Mouse (Mus musculus) kidney, embryonic 15.5 days (tissue): ENCODE measurements around the gene Ncoa5. TPM values are rescaled to one million over a fixed set of nuclear protein-coding genes. Genes with fewer than 3 reads are reported as not detected.

Experiments used
- ATAC-seq: fragments of 200-750 bp; cut with Nextera tagmentation; replicated peaks from 2 replicates; pipeline ENCODE4 v1.8.0; 2017; ENCODE audit warnings: moderate TSS enrichment; ENCODE audit not compliant: low FRiP score
- H3K27ac ChIP-seq: fragments of 300-500 bp; sonication (generic); 2 replicates; pipeline ENCODE4 v1.5.1; 2015; ENCODE audit warnings: mild to moderate bottlenecking, inconsistent platforms
- H3K27me3 ChIP-seq: fragments of 300-500 bp; sonication (generic); 2 replicates; pipeline ENCODE4 v1.6.1; 2015; ENCODE audit warnings: inconsistent platforms
- H3K36me3 ChIP-seq: fragments of 300-500 bp; sonication (generic); 2 replicates; pipeline ENCODE4 v1.6.1; 2015; ENCODE audit warnings: inconsistent platforms
- H3K4me1 ChIP-seq: fragments of 300-500 bp; sonication (generic); 2 replicates; pipeline ENCODE4 v1.6.1; 2015; ENCODE audit warnings: inconsistent platforms
- H3K4me2 ChIP-seq: fragments of 300-500 bp; sonication (generic); 2 replicates; pipeline ENCODE4 v1.6.1; 2015; ENCODE audit warnings: moderate library complexity, mild to moderate bottlenecking, inconsistent platforms
- H3K4me3 ChIP-seq: fragments of 300-500 bp; sonication (generic); replicated peaks from 2 replicates; pipeline ENCODE4 v1.5.1; 2015; ENCODE audit warnings: mild to moderate bottlenecking, inconsistent platforms
- H3K9ac ChIP-seq: fragments of 300-500 bp; sonication (generic); 2 replicates; pipeline ENCODE4 v1.6.1; 2015; ENCODE audit warnings: mild to moderate bottlenecking, inconsistent platforms
- H3K9me3 ChIP-seq: fragments of 300-500 bp; sonication (generic); replicated peaks from 2 replicates; pipeline ENCODE4 v1.6.1; 2016; ENCODE audit warnings: inconsistent platforms
- WGBS: fragments of 180-500 bp; shearing (Covaris S2); methylation state at CpG from one replicate; pipeline ENCODE4 v1.1.7; 2015; ENCODE audit warnings: mixed read lengths; 5-methylcytosine and 5-hydroxymethylcytosine counted together
- polyA plus RNA-seq: library from polyadenylated mRNA; unstranded; fragments of >200 nt; fragmentation: Nextera tagmentation; extraction: Ambion mirVana; gene quantifications from 2 replicates; pipeline ENCODE4 v1.2.1, GENCODE M21; 2015

Gene Ncoa5
- polyA plus RNA-seq, 1 experiment from 2014 or later: 79.6 TPM

- Histone ChIP-seq H3K4me1 (0 out of 2 replicates have a peak, but pooled peaks cover 2% of the 10 kb centered on the region), H3K4me2 (no peak overlapping the region), H3K27ac (no peak overlapping the region), H3K9me3 (no peaks in the 10 kb centered on the region), H3K36me3 (no peaks in the 10 kb centered on the region), H3K4me3 (no peak overlapping the region), H3K9ac (no peak overlapping the region), H3K27me3 (no peaks in the 10 kb centered on the region)
- WGBS: 61% methylated on average over 13 of the region's 13 CpGs
- no peak for ATAC-seq
Measured at GRCm38 (mm10) chr2:164988777-164989176, 45.9 kb downstream of the Ncoa5 start.

- H3K4me1 ChIP-seq: no peaks in the 10 kb centered on the region
- H3K36me3 ChIP-seq: no peaks in the 10 kb centered on the region
- no peaks in the 10 kb centered on the region for H3K27me3 ChIP-seq
- H3K9me3 ChIP-seq: no peaks in the 10 kb centered on the region
- no peak overlapping the region for H3K9ac ChIP-seq
- ATAC-seq: no peak
- H3K4me2 ChIP-seq: no peak overlapping the region
- WGBS: 65% methylated on average over 14 of the region's 14 CpGs
- no peak overlapping the region for H3K4me3 ChIP-seq
- H3K27ac ChIP-seq: no peak overlapping the region
Measured at GRCm38 (mm10) chr2:164986371-164987027, 48.2 kb downstream of the Ncoa5 start.

DNA sequence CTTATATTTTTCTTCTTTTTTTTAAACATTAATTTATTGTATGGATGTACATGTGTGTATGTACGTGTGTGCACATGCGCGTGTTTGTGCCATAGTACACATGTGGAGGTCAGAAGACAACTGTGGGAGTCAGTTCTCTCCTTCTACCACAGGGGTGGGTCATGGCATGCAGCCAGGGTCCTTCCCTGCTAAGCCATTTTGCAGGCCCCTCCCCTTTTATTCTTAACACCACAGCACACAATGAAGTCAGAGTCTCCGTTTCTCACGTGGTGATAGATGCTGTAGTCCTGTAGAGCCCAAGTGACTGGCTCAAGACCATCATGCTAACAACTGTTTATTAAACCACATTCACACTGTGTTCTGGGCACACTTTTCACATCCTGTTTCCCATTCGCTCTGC lies 48.7 kb downstream of the Ncoa5 start:
- WGBS: 82% methylated on average over 6 of the region's 6 CpGs
- no peak overlapping the region for H3K9ac ChIP-seq
- H3K4me2 ChIP-seq: no peak overlapping the region
- no peaks in the 10 kb centered on the region for H3K4me1 ChIP-seq
- H3K9me3 ChIP-seq: no peaks in the 10 kb centered on the region
- H3K27me3 ChIP-seq: no peaks in the 10 kb centered on the region
- H3K4me3 ChIP-seq: no peak overlapping the region
- no peak for ATAC-seq
- no peak overlapping the region for H3K27ac ChIP-seq
- H3K36me3 ChIP-seq: no peaks in the 10 kb centered on the region

DNA sequence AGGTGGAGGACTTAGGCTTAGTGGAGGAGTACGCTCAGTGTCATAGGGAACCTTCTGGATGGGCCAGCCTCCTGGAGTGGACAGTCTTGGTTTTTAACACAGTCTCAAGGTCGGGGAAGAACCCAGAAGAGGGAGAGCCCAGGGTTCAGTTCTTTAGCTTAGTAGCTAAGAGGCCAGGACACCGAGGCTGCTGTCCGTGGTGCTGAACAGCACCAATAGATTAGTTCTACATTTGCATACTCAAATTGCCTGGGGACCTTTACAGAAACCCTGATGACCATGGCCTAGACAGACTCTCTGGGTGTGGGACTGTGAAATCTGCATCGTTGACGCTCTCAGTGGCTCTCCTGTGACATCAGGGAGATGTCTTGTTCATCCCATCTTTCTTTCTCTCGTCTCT lies 54.9 kb downstream of the Ncoa5 start:
- Histone ChIP-seq H3K27me3 (peaks cover 8% of the 10 kb centered on the region; the same call in 1 of the 2 replicates), H3K9ac (no peak overlapping the region), H3K4me1 (no peaks in the 10 kb centered on the region), H3K9me3 (no peaks in the 10 kb centered on the region), H3K27ac (no peak overlapping the region), H3K4me2 (no peak overlapping the region), H3K4me3 (no peak overlapping the region), H3K36me3 (no peaks in the 10 kb centered on the region)
- WGBS: 22% methylated on average over 7 of the region's 7 CpGs
- no peak for ATAC-seq

DNA sequence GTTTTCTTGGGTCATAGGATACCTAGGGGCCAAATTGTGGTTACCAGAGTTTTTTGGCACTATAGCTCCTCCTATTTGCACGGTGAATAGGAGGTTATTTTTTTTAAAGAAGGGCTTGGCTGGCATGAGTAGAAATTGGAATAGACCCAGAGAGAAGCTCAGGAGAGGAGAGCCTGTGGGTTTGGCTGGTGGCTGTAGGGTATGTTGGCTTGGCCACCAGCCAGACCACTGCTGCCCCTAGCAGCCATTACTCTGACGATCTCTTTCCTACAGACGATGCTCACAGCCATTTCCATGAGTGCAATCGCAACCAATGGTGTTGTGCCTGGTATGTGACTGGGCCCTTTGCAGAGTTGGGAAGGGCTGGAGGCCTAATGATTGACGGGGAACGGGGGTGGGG lies 59.1 kb downstream of the Ncoa5 start:
- H3K9ac ChIP-seq: no peak overlapping the region
- peaks cover 38% of the 10 kb centered on the region for H3K27me3 ChIP-seq
- H3K36me3 ChIP-seq: no peaks in the 10 kb centered on the region
- no peak overlapping the region for H3K4me3 ChIP-seq
- peaks cover 5% of the 10 kb centered on the region for H3K4me1 ChIP-seq
- H3K4me2 ChIP-seq: no peak overlapping the region
- ATAC-seq: no peak
- no peak overlapping the region for H3K27ac ChIP-seq
- H3K9me3 ChIP-seq: no peaks in the 10 kb centered on the region
- WGBS: 76% methylated on average over 6 of the region's 6 CpGs

DNA sequence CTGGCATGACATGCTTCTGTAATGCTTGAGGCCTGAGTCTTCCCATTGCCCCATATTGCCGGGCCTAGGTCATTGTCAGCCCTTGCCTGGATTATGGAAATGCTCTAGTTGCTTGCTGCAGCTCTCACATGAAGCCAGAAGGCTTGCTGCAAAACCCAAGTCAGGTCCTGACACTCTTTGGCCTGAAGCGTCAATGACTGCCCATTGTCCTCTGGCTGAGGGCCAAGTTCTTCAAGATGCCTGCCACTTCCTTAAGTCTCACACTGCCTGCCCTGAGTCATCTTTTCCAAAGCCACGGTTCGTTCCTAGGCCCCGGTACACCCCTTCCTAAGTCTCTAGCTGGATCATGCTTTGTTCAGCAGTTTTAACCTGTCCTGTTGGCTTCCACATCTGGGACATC lies 62.0 kb downstream of the Ncoa5 start:
- 76% methylated on average over 5 of the region's 5 CpGs for WGBS

DNA sequence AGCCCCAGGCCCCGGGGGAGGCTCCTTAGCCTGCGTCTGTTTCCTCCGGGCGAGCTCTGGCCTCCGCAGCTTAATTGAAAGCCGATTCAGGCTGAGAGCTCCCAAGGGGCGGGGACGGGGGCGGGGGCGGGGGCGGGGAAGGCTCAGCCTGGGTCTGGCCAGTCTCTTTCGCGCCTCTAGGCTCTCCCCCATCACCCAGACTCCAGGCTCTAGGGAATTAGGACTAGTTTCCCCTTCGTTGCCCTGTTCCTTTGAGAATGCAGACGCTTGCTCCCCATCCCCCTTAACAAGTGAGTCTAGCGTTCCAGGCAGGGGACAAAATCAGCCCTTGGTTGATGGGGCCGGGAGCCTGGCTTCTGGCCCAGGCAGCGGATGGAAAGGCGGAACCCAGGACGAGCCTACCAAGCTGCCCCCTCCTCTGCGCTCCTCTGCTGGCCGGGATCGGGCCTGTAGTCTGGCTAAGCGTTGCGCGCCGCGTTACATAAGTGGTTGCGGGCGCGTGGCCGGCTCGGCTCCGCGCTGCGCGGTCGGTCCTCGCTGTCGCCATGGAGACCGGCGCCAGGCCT lies 64.0 kb downstream of the Ncoa5 start:
- peaks cover 78% of the 10 kb centered on the region for H3K27me3 ChIP-seq
- H3K4me2 ChIP-seq: peak overlapping the region; percentile 37
- H3K27ac ChIP-seq: no peak overlapping the region
- no peaks in the 10 kb centered on the region for H3K9me3 ChIP-seq
- H3K4me3 ChIP-seq: peak overlapping the region; percentile 10; the same call in 1 of the 2 replicates
- no peaks in the 10 kb centered on the region for H3K36me3 ChIP-seq
- WGBS: under 1% methylated on average over 42 of the region's 42 CpGs
- no peak for ATAC-seq
- no peak overlapping the region for H3K9ac ChIP-seq
- H3K4me1 ChIP-seq: peaks cover 18% of the 10 kb centered on the region

More for the DNA sequence above, 62.0 kb downstream of the Ncoa5 start:
- H3K36me3 ChIP-seq: no peaks in the 10 kb centered on the region
- H3K9me3 ChIP-seq: no peaks in the 10 kb centered on the region
- no peak for ATAC-seq
- peaks cover 67% of the 10 kb centered on the region for H3K27me3 ChIP-seq
- no peak overlapping the region for H3K9ac ChIP-seq
- peaks cover 16% of the 10 kb centered on the region for H3K4me1 ChIP-seq
- no peak overlapping the region for H3K27ac ChIP-seq
- no peak overlapping the region for H3K4me3 ChIP-seq
- H3K4me2 ChIP-seq: no peak overlapping the region

GRCm38 (mm10) chr2:164969348-164969781 lies 65.3 kb downstream of the Ncoa5 start:
- no peak for ATAC-seq
- Histone ChIP-seq H3K4me2 (no peak overlapping the region), H3K27ac (no peak overlapping the region), H3K9ac (no peak overlapping the region), H3K4me3 (no peak overlapping the region), H3K27me3 (peaks cover 89% of the 10 kb centered on the region), H3K4me1 (peaks cover 18% of the 10 kb centered on the region), H3K9me3 (no peaks in the 10 kb centered on the region), H3K36me3 (no peaks in the 10 kb centered on the region)
- 1% methylated on average over 21 of the region's 21 CpGs for WGBS

GRCm38 (mm10) chr2:164968451-164968851 lies 66.2 kb downstream of the Ncoa5 start:
- under 1% methylated on average over 29 of the region's 29 CpGs for WGBS
- H3K27me3 ChIP-seq: peaks cover 88% of the 10 kb centered on the region
- peaks cover 18% of the 10 kb centered on the region for H3K4me1 ChIP-seq
- peak overlapping the region; percentile 41 for H3K4me3 ChIP-seq
- H3K4me2 ChIP-seq: peak overlapping the region; percentile 69
- no peaks in the 10 kb centered on the region for H3K36me3 ChIP-seq
- H3K27ac ChIP-seq: no peak overlapping the region
- no peaks in the 10 kb centered on the region for H3K9me3 ChIP-seq
- no peak overlapping the region for H3K9ac ChIP-seq
- ATAC-seq: peak; percentile 70

GRCm38 (mm10) chr2:164967761-164968440 lies 66.8 kb downstream of the Ncoa5 start:
- peak overlapping the region; percentile 69 for H3K4me2 ChIP-seq
- no peaks in the 10 kb centered on the region for H3K9me3 ChIP-seq
- ATAC-seq: peak; percentile 28
- peaks cover 18% of the 10 kb centered on the region for H3K4me1 ChIP-seq
- no peaks in the 10 kb centered on the region for H3K36me3 ChIP-seq
- H3K9ac ChIP-seq: no peak overlapping the region
- WGBS: 1% methylated on average over 64 of the region's 65 CpGs
- peaks cover 88% of the 10 kb centered on the region for H3K27me3 ChIP-seq
- peak overlapping the region; percentile 41 for H3K4me3 ChIP-seq
- H3K27ac ChIP-seq: no peak overlapping the region

DNA sequence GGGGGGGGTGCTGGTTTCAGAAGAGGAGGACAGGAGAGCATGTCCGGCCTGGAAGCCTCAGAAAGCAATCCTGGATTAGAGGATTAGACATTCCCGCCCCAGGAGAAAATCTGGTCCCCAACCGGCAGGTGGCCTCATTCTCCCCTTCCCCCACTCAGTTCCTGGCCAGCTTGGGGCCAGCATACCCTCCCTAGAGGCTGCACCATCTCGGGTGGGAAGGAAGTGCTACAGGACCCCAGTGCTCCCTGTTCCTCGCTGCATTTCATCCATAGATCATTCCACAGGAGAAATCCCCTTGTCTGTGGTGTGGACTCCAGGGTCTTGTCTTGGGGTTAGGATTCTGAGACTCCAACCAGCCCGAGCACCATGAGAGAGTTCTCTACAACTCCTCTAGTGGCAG lies 67.5 kb downstream of the Ncoa5 start:
- no peaks in the 10 kb centered on the region for H3K36me3 ChIP-seq
- H3K27ac ChIP-seq: no peak overlapping the region
- peaks cover 82% of the 10 kb centered on the region for H3K27me3 ChIP-seq
- H3K9ac ChIP-seq: no peak overlapping the region
- H3K4me2 ChIP-seq: no peak overlapping the region
- H3K9me3 ChIP-seq: no peaks in the 10 kb centered on the region
- no peak overlapping the region; the same call in 1 of the 2 replicates for H3K4me3 ChIP-seq
- 21% methylated on average over 6 of the region's 6 CpGs for WGBS
- ATAC-seq: no peak
- peaks cover 18% of the 10 kb centered on the region for H3K4me1 ChIP-seq

DNA sequence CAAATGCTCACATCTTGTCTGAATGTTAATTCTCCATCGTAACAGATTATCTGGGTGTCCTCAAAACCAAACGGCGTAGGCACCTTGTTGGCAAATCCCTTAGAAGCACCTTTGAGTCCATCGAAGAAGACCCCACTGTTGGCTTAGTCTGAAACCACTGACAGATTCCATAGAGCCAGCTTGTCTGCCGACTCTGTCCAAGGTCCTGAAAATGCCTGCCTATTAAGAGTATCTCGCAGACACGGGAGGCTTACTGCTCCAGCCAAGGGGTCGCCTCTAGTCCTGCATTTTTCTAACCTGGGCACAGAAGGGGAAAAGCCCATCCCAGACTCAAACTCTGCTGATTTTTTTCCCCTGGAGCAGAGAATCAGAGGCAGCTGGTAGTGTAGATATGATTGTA lies 68.3 kb downstream of the Ncoa5 start:
- Histone ChIP-seq H3K27ac (no peak overlapping the region), H3K36me3 (no peaks in the 10 kb centered on the region), H3K27me3 (peaks cover 78% of the 10 kb centered on the region), H3K4me3 (no peak overlapping the region), H3K9ac (no peak overlapping the region), H3K4me1 (peaks cover 23% of the 10 kb centered on the region), H3K4me2 (no peak overlapping the region), H3K9me3 (no peaks in the 10 kb centered on the region)
- 21% methylated on average over 8 of the region's 8 CpGs for WGBS
- ATAC-seq: no peak
